17 mouse cellular contexts compared by ENCODE assay signal in the genomic region with DNA sequence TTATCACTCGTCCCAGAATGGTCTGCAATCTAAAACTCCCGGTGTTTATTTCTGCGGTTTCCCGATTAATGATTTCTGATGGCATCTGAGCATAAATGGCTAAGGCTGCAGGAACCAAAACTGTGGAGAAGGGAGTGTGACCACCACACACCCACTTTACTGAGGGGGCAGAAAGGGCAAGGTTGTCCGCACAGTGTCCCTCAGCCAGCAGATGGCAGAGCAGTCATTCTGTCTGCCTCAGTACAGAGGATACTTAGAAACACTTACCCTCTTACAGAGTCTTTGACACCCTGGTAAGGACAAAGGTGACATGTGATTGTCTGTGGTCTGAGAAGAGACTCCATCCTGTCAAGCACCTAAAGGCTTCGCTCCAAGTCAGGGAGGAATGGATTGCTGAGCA. TPM values are rescaled to one million over a fixed set of nuclear protein-coding genes. Genes with fewer than 3 reads are reported as not detected.
DNase-seq lines count a peak whose midpoint lies in the region; ATAC-seq and TF ChIP-seq lines count a peak whose summit lies in the region.
"Had no signal": no experiment of that assay in that cellular context is flagged by ENCODE, and none has a peak within 500 bp of the region (broad histone marks: within the 10 kb centered on the region; RNA-seq: fewer than 3 reads in every experiment).

No protein-coding gene starts in this region.

- H3K9ac ChIP-seq in hindbrain, postnatal 0 days (replicated peaks; ENCODE audit: low read length) = no peak overlapping the region
- H3K9ac ChIP-seq in hindbrain, embryonic 14.5 days = no peak overlapping the region
- H3K9ac ChIP-seq in lung, embryonic 14.5 days = no peak overlapping the region
- no peak overlapping the region for H3K9ac ChIP-seq in ES-Bruce4 (ENCODE audit: low read depth, poor library complexity, severe bottlenecking)
- H3K9ac ChIP-seq: heart, embryonic 15.5 days; hindbrain, embryonic 15.5 days; kidney, embryonic 15.5 days had no signal

- 85% methylated on average over 6 of the region's 6 CpGs for whole genome bisulfite sequencing in hindbrain, postnatal 0 days
- WGBS in hindbrain, embryonic 14.5 days = 87% methylated on average over 6 of the region's 6 CpGs
- 80% methylated on average over 6 of the region's 6 CpGs for WGBS in lung, embryonic 14.5 days

- peak; percentile 50 for TF ChIP-seq CTCF in hindbrain, postnatal 0 days (IDR thresholded peaks at IDR 0.05; ENCODE audit: low read depth)
- TF ChIP-seq CTCF in lung, embryonic 14.5 days (IDR thresholded peaks at IDR 0.05; ENCODE audit: low read depth) = peak; percentile 31; the same call in 1 of the 2 replicates
- peak; percentile 73 for TF ChIP-seq CTCF in ES-Bruce4 (IDR thresholded peaks at IDR 0.05; ENCODE audit: low read depth, low read length)

- DNase-seq in hindbrain, postnatal 0 days (ENCODE audit: low spot score) = no peak
- no peak for DNase-seq in hindbrain, embryonic 14.5 days (ENCODE audit: low spot score)
- DNase-seq in lung, embryonic 14.5 days = no peak
- no peak for DNase-seq in lung, adult 18-20 months
- DNase-seq in lung, postnatal 4 days = no peak
- DNase-seq: adrenal gland, postnatal 14 days; gastrocnemius, postnatal 14 days; lung, adult 2 months; right cerebral cortex, postnatal 14 days had no signal

- H3K36me3 ChIP-seq in hindbrain, postnatal 0 days (ENCODE audit: insufficient read depth, low read length) = no peaks in the 10 kb centered on the region
- no peaks in the 10 kb centered on the region for H3K36me3 ChIP-seq in hindbrain, embryonic 14.5 days (replicated peaks; ENCODE audit: control insufficient read depth, insufficient read depth)
- H3K36me3 ChIP-seq in lung, embryonic 14.5 days (ENCODE audit: insufficient read depth) = no peaks in the 10 kb centered on the region
- no peaks in the 10 kb centered on the region for H3K36me3 ChIP-seq in ES-Bruce4 (ENCODE audit: control insufficient read depth, insufficient read depth, low read length, poor library complexity, severe bottlenecking)
- H3K36me3 ChIP-seq: heart, embryonic 15.5 days; hindbrain, embryonic 15.5 days; kidney, embryonic 15.5 days had no signal

- H3K4me2 ChIP-seq in hindbrain, postnatal 0 days (ENCODE audit: low read depth, low read length) = no peak overlapping the region
- no peak overlapping the region for H3K4me2 ChIP-seq in hindbrain, embryonic 14.5 days (replicated peaks)
- H3K4me2 ChIP-seq in lung, embryonic 14.5 days = no peak overlapping the region
- H3K4me2 ChIP-seq: heart, embryonic 15.5 days; hindbrain, embryonic 15.5 days; kidney, embryonic 15.5 days had no signal

- no peaks in the 10 kb centered on the region for H3K27me3 ChIP-seq in hindbrain, postnatal 0 days (ENCODE audit: insufficient read depth, low read length)
- H3K27me3 ChIP-seq in hindbrain, embryonic 14.5 days (ENCODE audit: control insufficient read depth, insufficient read depth, low read length) = peaks cover 8% of the 10 kb centered on the region; the same call in 1 of the 2 replicates
- H3K27me3 ChIP-seq in lung, embryonic 14.5 days (ENCODE audit: insufficient read depth, low read length) = no peaks in the 10 kb centered on the region
- no peaks in the 10 kb centered on the region for H3K27me3 ChIP-seq in ES-Bruce4 (ENCODE audit: control insufficient read depth, insufficient read depth, low read length, poor library complexity, severe bottlenecking)
- H3K27me3 ChIP-seq: kidney, embryonic 15.5 days had no signal

- TF ChIP-seq POLR2A in ES-Bruce4 (IDR thresholded peaks at IDR 0.05; ENCODE audit: insufficient read depth, low read length) = no peak

- TF ChIP-seq EP300 in ES-Bruce4 (IDR thresholded peaks at IDR 0.05; ENCODE audit: insufficient read depth, low read depth, low read length) = no peak

- H3K27ac ChIP-seq in hindbrain, postnatal 0 days = no peak overlapping the region
- no peak overlapping the region for H3K27ac ChIP-seq in hindbrain, embryonic 14.5 days
- no peak overlapping the region for H3K27ac ChIP-seq in lung, embryonic 14.5 days (ENCODE audit: low read depth)
- no peak overlapping the region for H3K27ac ChIP-seq in ES-Bruce4 (ENCODE audit: insufficient read depth, low read length)
- H3K27ac ChIP-seq: heart, embryonic 15.5 days; hindbrain, embryonic 15.5 days; kidney, embryonic 15.5 days had no signal

- no peaks in the 10 kb centered on the region for H3K9me3 ChIP-seq in hindbrain, postnatal 0 days (ENCODE audit: low read length)
- H3K9me3 ChIP-seq in hindbrain, embryonic 14.5 days (ENCODE audit: control insufficient read depth, low read length) = no peaks in the 10 kb centered on the region
- no peaks in the 10 kb centered on the region for H3K9me3 ChIP-seq in lung, embryonic 14.5 days (ENCODE audit: low read depth, low read length)
- H3K9me3 ChIP-seq in ES-Bruce4 (replicated peaks; ENCODE audit: control insufficient read depth, insufficient read depth, low read length, poor library complexity, severe bottlenecking) = no peaks in the 10 kb centered on the region
- H3K9me3 ChIP-seq: heart, embryonic 15.5 days; hindbrain, embryonic 15.5 days; kidney, embryonic 15.5 days had no signal

- H3K4me3 ChIP-seq in hindbrain, postnatal 0 days (ENCODE audit: low read length) = no peak overlapping the region
- H3K4me3 ChIP-seq in hindbrain, embryonic 14.5 days (replicated peaks; ENCODE audit: low read length) = no peak overlapping the region
- H3K4me3 ChIP-seq in lung, embryonic 14.5 days (ENCODE audit: low read depth, low read length) = no peak overlapping the region
- H3K4me3 ChIP-seq in ES-Bruce4 (ENCODE audit: low read depth, low read length) = no peak overlapping the region
- H3K4me3 ChIP-seq: heart, embryonic 15.5 days; hindbrain, embryonic 15.5 days; kidney, embryonic 15.5 days had no signal

- ATAC-seq in hindbrain, postnatal 0 days = no peak
- no peak for ATAC-seq in hindbrain, embryonic 14.5 days (ENCODE audit: low FRiP score)
- no peak for ATAC-seq in lung, embryonic 14.5 days (ENCODE audit: insufficient read depth)
- 0 out of 2 replicates have a peak, but pooled peaks have one; percentile 50 for ATAC-seq in megakaryocyte progenitor cell, adult 5-6 weeks (replicated peaks; ENCODE audit: poor library complexity)

- no peaks in the 10 kb centered on the region for H3K4me1 ChIP-seq in hindbrain, postnatal 0 days (ENCODE audit: insufficient read depth, low read length)
- no peaks in the 10 kb centered on the region for H3K4me1 ChIP-seq in hindbrain, embryonic 14.5 days (replicated peaks; ENCODE audit: control insufficient read depth, insufficient read depth, low read length)
- no peaks in the 10 kb centered on the region for H3K4me1 ChIP-seq in lung, embryonic 14.5 days (ENCODE audit: insufficient read depth)
- peaks cover 2% of the 10 kb centered on the region for H3K4me1 ChIP-seq in ES-Bruce4 (ENCODE audit: control insufficient read depth, insufficient read depth, low read length)
- H3K4me1 ChIP-seq: heart, embryonic 15.5 days; hindbrain, embryonic 15.5 days; kidney, embryonic 15.5 days had no signal

RNA-seq across cellular contexts. Expression of a gene that starts 23.4 kb away (rescaled TPM):
- 5.7 and 6.1 TPM in 2 replicates for total RNA-seq in hindbrain, postnatal 0 days (2014; rRNA removed)
- 1.9 TPM in 2 replicates for polyA plus RNA-seq in hindbrain, postnatal 0 days (2015; fragmentation: Nextera tagmentation; extraction: Ambion mirVana)
- polyA plus RNA-seq in hindbrain, embryonic 14.5 days (2014; fragmentation: Nextera tagmentation; extraction: Ambion mirVana) = 4.7 and 5.0 TPM in 2 replicates
- not detected in 2 replicates for polyA plus RNA-seq in lung, embryonic 14.5 days (2014; fragmentation: Nextera tagmentation; extraction: Ambion mirVana)
- not detected in 2 replicates for polyA plus RNA-seq in ES-Bruce4 (2011; ENCODE audit: insufficient read depth, insufficient read length, low read depth, missing spikeins)
- not detected in 2 replicates for total RNA-seq in megakaryocyte progenitor cell, adult 5-6 weeks (2015)
- not detected in 2 replicates for total RNA-seq in megakaryocyte progenitor cell, adult 5-6 weeks (2017)
- total RNA-seq: adrenal gland, postnatal 14 days; ES-E14; gastrocnemius, postnatal 14 days; megakaryocyte, adult 5-6 weeks; neutrophil, adult 5-6 weeks had no signal
- polyA plus RNA-seq: heart, embryonic 15.5 days; kidney, embryonic 15.5 days; lung, adult 2 months had no signal
